Mouse (Mus musculus): ENCODE results near the gene Acox1.

Acox1 gene

DNA sequence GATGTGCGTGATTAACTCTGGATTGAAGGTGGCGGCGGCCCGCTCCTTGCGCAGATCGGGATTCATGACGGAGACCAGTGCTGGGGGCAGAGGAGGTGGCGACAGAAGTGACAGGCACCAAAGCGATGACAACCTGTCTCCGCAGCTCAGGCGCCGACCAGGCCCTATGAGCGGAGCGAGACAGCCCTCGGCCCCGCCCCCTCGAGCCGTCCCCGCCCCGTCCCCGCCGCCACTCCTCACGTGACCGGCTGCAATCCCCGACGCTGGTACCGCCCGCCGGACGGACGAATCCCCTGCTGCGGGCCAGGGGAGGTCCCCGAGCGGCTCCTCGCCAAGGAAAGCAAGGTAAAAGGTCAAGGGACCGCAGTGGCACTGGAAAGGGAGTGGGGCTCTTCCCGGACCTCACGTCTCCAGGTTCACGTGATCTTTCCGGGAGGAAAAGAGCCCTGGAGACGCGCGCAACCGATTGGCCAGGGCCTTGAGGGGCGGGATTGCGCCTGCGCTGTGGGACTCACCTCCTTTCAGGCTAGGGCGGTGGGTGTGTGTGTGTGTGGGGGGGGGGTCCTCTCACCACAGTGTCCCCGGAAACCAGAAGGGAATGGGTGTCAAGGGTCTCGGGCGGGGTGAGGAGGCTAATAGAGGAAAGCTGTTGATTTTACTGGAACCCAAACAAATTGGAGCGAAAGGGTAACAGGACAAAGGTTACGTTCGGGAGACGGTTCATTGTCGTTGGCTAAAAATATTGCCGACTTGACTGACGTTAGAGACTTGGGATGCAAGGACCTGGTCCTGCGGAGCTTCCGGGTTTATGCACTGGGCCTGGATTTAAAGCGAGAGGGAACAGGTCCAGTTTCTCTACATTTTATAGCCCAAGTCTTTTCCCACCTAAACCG, at the start of gene Acox1, which contains the start of gene Ten1:
Gene Acox1, minus strand, starts transcription at position 407 of the 893 bp plus-strand sequence.
Gene Ten1, plus strand, starts transcription at position 217 of the 893 bp plus-strand sequence.
- peak; percentile 91 to 93 for DNase-seq (ENCODE audit: low spot score in 2 of 2)

GRCm38 (mm10) chr11:116247502-116248222, 48.8 kb upstream of the Acox1 start:
- DNase-seq (ENCODE audit: low spot score in 2 of 2), result no peak

GRCm38 (mm10) chr11:116245616-116246015, 46.8 kb upstream of the Acox1 start:
- DNase-seq (ENCODE audit: low spot score in 2 of 2), result no peak

DNA sequence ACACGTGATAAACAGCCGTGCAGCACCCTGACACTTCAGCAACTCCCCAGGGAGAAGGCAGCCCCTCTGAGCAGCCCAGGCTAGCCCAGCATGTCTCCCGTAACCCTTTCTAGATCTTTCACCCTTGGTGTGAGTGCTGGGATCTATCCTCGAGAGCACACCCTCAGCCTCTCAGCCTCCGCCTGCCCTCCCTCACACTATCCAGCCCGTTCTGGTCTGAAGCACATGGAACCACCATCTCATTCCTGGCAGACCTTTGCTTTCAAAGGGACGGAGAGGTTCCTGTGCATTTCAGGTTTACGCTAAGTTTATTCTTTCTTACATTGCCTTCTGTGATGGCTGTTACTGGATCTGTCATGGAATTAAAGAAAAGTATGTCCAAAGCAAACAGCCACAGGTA, 45.7 kb upstream of the Acox1 start:
- no peak for DNase-seq (ENCODE audit: low spot score in 2 of 2)

GRCm38 (mm10) chr11:116241744-116242235, 42.9 kb upstream of the Acox1 start:
- DNase-seq (ENCODE audit: low spot score in 2 of 2), result no peak

DNA sequence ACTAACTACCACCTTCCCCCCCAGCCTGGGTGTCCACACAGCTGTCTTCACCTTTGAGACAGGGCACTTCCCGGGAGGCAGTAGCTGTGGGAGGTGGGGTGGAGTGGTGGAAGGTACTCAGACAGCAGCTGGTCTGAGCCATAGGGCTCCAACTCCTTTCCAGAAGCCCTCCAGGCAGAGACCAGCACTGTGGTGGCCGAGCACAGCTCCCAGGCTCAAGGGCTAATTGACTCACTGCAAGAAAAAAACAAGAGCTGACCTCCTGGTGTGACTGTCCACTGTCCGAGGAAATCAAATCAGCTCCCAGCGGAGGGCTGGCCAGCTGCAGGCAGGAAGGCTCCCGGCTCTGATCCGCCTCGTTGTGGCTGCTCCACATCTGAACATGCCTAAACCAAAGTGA, 41.0 kb upstream of the Acox1 start:
- DNase-seq (ENCODE audit: low spot score in 2 of 2), result no peak

- DNase-seq (ENCODE audit: low spot score in 2 of 2), result no peak
Observed at GRCm38 (mm10) chr11:116237742-116238395, 39.0 kb upstream of the Acox1 start, which contains the start of gene Evpl. Evpl (minus strand) TSS chr11:116238077.

- DNase-seq (ENCODE audit: low spot score in 2 of 2), result no peak
Observed at GRCm38 (mm10) chr11:116234901-116235300, 36.1 kb upstream of the Acox1 start.

GRCm38 (mm10) chr11:116232427-116232826, 33.6 kb upstream of the Acox1 start:
- DNase-seq (ENCODE audit: low spot score in 2 of 2), result no peak

DNA sequence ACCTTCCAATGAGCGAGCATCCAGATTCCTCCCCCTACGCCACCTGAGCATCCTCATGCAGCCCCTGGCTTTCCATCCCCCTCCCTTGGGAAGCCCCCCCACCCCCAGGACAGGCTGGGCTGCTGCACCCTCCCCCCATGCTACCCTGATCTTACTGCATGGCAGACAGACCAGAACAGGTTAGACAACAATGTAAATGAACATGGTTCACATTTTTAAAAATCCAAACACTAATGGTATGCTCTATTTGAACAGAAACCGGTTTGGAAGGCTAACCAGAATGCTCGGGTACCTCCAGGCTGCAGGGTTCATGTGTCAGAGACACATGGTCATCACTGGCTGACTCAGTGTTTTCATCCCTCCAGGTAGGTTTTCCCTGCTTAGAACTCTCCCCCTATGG, 29.9 kb upstream of the Acox1 start:
- no peak for DNase-seq (ENCODE audit: low spot score in 2 of 2)

DNA sequence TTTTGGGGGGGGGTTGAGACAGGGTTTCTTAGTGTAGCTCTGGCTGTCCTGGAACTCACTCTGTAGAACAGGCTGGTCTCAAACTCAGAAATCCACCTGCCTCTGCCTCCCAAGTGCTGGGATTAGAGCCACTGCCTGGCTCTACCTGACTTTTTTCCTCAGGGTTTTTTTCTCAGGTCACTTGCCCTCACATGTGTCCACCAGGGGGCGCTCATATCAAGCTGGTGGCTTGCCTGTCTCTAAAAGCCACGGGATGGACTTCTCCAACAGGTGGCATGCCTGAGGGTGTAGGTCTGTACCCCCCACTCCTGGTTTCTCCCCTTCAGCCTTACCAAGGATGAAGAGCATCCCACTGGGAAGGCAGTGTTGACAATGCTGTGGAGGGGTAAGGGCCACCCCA, 27.6 kb upstream of the Acox1 start:
- DNase-seq (ENCODE audit: low spot score in 2 of 2), result peak; percentile 28 to 37

- DNase-seq (ENCODE audit: low spot score in 2 of 2), result no peak
Observed at GRCm38 (mm10) chr11:116222740-116223059, 23.9 kb upstream of the Acox1 start.

DNA sequence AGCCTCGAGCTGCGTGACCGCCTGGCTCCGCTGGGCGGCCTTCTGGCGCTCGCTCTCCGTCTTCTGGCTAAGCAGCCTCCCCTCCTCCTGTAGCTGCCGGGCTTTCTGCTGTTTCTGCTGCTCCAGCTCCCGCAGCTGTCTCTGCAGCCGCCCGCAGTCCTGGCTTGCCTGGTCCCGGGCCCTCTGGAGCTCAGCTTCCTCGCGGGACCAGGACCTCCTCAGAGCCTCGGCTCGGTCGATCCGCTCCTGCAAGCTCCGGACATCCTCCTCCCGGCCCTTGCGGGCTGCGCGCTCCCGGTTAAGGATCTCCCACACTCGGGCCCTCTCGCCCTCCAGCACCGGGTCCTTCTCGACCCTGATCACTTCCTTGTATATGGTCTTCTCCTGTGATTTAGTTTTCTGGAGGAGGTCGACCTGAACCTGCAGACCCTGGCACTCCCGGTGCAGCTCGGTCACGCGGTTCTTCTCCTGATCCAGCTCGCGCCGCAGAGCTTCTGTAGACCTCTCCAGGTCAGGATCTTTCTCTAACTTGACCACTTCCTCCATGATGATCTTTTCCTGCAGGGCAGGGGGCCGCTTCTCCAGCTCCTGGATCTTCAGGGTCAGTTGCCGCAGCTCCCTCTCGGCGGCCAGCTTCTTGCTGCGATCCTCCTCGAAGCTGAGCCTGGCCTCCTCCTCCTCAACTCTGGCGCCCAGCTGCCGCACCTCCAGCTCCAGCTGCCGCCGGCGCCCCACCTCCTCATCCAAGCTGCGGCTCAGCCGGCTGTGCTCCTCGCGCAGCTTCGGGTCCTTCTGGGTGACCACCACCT, 23.3 kb upstream of the Acox1 start:
- DNase-seq (ENCODE audit: low spot score in 2 of 2), result no peak

DNA sequence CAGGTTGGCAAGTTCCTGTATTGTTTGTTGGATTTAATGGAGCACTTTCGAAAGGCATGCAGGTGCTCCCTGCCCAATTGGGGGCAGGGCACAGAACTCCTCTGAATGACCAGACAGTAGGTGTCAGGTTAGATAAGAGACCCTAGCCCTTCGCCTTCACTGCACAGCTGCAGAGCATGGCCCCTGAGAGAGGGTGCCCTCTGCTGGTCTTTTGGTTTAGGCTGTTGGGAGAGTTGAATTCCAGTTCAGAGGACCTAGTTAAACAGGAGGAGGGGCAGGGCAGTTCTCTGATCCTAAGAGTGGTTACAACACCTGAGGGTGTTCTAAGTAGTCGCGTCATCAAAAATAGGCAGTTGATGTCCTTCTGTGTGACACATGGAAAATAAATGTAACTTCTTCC, 21.0 kb upstream of the Acox1 start:
- DNase-seq (ENCODE audit: low spot score in 2 of 2), result no peak

- DNase-seq (ENCODE audit: low spot score in 2 of 2), result peak; percentile 68 to 78
Observed at GRCm38 (mm10) chr11:116218737-116219400, 20.0 kb upstream of the Acox1 start.

- DNase-seq (ENCODE audit: low spot score in 2 of 2), result no peak
Observed at GRCm38 (mm10) chr11:116218263-116218662, 19.4 kb upstream of the Acox1 start.

- no peak for DNase-seq (ENCODE audit: low spot score in 2 of 2)
Observed at GRCm38 (mm10) chr11:116216549-116216948, 17.7 kb upstream of the Acox1 start.

GRCm38 (mm10) chr11:116215991-116216390, 17.1 kb upstream of the Acox1 start:
- DNase-seq (ENCODE audit: low spot score in 2 of 2), result no peak

DNA sequence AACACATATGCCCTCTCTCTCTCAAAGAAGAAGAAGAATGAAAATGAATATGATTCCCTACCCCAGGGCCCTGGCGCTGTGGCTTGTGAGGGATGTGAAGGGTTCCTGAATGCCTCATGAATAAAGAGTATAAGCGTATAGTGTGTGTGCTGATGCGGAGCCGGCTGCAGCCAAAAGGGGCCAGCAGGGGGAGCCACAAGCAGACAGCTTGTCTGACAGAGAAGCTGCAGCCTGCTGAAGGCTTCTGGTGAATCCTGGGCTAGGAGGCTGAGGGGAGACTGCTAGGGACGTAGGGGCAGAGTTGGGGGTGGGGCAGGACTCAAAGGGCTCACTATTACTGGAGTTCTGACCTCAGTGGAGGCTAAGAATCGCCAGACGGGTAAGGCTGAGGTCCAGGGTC, 16.3 kb upstream of the Acox1 start:
- no peak for DNase-seq (ENCODE audit: low spot score in 2 of 2)

DNA sequence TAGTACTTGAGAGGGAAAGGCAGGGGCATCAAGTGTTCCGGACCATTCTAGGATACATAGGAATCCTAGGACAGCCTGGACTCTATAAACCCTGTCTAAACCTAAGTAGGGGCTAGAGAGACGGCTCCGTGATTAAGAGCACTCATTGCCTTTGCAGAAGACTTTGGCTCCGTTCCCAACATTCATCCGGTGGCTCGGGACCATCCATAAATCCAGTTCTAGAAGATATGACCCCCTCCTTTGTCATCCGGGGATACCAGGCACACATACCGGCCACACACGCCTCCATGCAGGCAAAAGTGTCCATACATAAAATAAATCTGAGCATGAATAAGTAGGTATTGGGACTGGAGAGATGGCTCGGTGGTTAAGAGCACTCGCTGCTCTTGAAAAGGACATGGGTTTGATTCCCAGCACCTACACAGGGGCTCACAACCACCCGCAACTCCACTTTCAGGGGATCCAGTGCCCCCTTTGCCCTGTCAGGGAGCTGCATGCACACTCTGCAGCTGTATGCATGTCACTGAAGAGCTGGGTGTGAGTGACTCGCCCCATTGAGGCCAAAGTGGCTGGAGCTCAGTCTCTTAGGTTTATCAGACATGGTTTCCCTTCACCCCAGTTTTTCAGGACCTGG, 15.1 kb upstream of the Acox1 start:
- DNase-seq (ENCODE audit: low spot score in 2 of 2), result no peak
